Mouse (Mus musculus) neural tube, embryonic 10.5 days (tissue): ENCODE measurements around the gene Ube2v1.

Experiments
- DNase-seq: peaks from one replicate; pipeline ENCODE4 v3.0.0-alpha.2; 2017; ENCODE audit warnings: low spot score; ENCODE audit errors: extremely low spot score

The Ube2v1 gene

GRCm38 (mm10) chr2:167564551-167565311, 67.2 kb downstream of the Ube2v1 start:
- no peak for DNase-seq

- DNase-seq: peak; percentile 73
Measured at GRCm38 (mm10) chr2:167563703-167564102, 68.2 kb downstream of the Ube2v1 start.

- no peak for DNase-seq
Measured at GRCm38 (mm10) chr2:167563035-167563434, 68.9 kb downstream of the Ube2v1 start.

GRCm38 (mm10) chr2:167562101-167562500, 69.8 kb downstream of the Ube2v1 start:
- no peak for DNase-seq

- no peak for DNase-seq
Measured at GRCm38 (mm10) chr2:167559413-167559812, 72.5 kb downstream of the Ube2v1 start.
